Mouse (Mus musculus) MN1 (cell line): Measurements from ENCODE around the gene Get4.

Experiments used
- DNase-seq: peaks from one replicate; pipeline ENCODE4 v3.0.0-alpha.2; 2016; ENCODE audit warnings: low spot score

Gene Get4

DNA sequence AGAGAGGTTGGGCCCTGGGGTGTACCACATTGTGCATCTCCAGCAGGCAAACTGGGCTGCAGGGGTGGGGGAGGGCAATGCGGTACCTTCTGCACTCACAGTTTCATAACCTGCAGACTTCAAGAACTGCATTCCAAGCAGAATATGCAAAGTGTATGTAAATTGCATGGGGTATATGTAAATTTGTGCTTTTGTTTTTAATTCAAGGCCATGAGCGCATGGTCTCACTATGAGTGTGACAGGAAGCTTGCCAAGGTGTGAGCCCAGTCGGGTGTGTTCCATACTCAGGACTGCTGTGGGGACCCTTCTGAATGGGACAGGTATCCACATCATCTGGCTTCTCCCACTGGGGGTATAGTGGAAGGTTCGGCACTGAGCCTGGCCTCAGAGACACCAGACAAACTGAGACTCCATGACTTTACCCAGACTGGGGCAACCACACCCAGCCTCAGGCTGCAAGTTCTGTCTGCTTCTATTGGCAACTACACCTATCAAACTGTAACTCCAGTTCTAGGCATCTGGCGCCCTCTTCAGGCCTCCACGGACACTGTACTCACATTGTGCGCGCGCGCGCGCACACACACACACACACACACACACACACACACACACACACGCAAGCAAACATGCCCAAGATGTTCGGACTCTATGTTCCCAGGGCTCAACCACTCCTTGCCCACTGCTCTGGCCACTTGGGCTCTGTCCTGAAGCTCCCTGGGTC lies 31.5 kb downstream of the Get4 start:
- no peak for DNase-seq

DNA sequence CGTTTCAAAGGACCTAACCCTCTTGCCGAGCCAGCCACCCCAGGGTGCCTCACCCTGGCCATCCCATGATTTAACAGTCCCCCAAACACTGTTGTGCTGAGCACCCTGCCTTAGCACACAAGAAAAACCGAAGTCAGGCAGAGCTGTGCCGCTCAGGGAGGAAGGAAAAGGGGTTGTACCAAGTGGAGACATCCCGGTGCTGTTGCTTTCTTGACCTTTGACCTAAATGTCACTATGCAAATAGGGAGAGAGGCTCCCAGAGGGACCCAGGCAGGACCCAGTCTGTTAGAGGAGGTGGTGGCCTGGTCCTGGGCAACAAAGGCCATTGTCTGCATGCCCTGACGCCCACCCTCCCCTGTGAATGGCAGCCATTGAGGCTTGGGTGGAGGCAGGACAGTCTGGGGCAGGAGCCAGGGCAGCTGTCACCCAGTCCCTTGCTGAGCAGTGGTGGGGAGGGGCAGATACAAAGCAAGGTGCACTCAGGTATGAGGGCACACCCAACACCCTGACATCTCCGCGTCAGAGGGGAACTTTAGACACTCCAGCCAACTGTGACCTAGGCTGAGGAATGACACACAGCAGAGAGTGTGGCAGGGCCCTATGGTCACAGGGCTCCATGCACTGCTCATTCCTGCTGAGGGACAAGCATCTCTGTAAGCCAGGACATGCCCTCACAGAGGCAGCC lies 33.4 kb downstream of the Get4 start:
- DNase-seq = no peak

DNA sequence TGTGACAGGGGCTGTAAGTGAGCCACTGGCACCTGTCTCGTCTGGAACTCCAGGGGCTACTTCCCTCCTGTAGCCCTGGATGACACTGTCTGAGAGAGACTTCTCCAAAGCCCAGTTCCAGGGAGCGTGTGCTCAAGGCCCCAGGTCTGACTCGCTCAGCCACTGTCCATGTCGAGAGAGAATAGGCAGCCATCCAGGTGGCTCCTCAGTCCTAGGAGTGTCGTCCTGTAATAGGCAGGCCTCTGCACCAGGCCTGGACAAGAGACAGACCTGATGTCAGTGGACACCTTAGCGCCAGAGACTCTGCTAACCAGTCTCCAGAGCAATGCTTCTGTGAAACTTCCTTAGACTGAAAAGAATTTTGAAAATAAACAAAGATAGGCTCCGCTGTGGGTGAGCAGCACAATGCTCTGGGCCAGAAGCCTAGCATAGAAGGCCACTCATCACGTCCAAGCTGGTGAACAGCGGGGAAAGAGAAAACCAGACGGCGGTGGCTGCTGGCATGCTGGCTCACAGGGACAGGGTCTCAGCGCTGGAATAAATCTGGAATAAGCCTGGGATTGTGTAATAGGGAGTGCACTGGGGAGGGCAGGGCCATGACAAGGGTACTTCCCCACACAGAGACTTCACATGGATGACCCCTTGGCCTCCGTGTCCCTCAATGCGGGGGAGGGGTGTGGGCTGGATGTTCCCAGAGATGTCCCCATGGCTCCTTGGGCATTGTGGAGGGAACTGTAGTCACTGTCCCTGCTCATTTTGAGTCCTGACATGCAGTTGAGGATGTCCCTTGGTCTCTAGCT lies 34.2 kb downstream of the Get4 start:
- no peak for DNase-seq

DNA sequence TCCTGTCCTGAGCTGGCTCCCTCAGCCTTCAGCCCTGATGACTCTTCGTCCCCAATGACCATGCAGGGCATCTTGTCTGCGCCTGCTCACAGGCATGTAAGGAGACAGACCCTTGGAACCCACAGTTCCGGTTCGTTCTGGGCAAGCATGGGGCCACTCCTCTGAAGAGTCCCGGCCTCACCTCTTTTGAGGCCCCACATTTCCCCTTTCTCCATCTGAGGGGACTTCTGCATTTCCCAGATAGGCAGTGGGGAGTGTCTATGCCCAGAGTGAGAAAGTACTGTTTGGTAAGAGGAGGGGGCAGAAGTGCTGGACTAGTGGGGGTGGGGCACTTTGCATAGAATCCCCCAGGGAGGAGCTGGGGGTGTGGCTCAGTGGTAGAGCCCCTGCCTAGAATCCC lies 35.0 kb downstream of the Get4 start:
- DNase-seq = no peak

DNA sequence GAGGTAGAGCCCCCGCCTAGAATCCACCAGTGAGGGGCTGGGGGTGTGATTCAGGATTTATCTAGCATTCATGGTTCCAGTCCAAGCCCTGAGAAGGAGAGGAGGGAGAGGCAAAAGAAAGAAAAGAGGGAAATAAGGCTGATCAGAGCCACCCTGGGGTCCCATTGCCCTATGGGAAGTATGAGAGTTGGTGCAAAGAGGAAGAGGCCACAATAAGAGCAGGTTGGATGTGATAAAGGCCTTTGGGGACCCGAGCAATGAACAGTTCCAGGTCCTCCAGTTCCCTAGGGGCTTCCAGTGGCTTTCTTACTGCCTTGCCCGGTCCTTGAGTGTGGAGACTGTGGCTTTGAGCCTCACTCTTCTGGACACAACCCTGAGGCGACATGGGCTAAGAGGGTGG lies 35.7 kb downstream of the Get4 start:
- DNase-seq = no peak

DNA sequence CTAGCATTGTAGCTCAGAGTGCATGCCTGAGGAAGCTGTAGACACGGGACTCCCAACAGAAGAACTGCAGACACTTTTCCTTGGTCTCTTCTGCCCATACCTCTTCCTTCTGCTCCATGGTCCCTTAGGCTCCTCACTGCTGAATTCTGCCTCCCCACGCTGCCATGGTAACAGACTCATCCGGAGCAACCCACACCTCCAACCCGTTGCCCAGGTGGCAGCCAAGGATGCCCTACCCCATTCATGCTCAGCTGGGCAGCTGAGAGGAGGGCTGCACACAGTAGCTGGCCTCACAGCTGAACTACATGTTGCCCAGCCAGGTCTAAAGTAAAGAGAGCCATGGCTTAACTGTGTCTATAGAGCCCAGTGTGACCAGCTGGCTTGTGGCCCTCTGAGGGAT lies 36.5 kb downstream of the Get4 start:
- no peak for DNase-seq

DNA sequence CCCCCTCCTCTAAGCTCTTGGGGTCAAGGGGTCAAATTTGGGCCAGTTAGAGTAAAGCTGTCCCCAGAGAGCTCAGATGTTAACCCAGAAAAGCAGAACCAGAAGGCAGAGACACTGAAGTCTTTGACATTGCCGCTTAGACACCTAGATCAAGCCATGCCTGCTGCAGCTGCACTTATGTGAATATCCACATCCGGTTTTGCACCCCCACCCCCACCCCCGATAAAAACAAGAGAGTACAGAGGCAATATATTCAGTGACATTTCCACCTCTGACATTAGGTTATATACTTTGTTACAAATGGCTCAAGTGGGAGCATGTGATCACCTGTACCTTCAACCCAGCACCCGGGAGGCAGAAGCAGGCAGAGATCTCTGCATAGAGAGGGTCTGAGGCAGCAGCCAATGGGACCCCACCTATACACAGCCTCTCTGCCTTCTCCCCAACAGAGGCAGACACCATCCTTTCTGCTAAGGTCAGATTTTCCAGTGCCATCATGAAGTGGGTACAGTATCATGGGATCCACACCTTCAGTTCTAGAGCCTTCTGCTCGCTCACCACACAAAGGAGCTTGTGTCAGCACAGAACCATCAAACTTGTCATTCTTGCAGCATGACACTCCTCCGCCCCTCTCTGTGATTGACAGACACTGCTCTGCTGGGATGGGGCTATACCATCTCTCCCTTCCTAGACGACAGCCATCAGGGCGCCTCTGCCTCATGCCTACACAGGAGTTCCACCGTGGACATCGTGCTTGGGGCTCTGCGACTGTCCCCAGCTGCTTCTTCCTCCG lies 38.5 kb downstream of the Get4 start:
- DNase-seq = no peak

DNA sequence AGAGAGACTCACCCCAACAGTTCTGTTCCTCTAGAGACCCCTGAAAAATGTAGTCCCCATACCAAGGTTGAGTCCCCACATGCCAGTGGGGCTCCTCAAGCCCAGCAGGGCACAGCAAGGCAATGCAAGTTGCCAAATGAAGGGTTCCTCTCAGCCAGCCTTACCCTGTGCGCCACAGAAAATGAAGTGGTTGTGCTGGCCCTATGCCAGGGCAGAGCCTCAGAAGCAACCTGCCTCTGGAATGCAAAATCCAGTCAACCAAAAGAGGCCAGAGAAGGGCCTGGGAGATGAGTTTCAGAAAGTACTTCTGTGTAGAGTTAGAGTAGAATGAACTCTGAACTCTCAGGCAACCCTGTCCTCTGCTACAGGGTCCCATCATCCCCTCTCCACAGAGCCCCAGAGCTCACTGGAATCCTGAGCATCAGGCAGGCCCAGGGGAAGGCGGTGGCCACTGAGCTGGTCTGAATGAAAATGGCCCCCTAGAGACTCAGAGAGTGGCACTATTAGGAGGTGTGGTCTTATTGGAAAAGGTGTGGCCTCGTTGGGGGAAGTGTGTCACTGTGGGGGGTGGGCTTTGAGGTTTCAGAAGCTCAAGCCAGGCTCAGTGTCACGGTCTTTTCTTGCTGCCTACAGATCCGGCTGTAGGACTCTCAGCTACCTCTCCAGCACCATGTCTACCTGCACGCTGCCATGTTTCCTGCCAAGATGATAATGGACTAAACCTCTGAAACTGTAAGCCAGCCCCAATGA lies 39.9 kb downstream of the Get4 start:
- DNase-seq = no peak

DNA sequence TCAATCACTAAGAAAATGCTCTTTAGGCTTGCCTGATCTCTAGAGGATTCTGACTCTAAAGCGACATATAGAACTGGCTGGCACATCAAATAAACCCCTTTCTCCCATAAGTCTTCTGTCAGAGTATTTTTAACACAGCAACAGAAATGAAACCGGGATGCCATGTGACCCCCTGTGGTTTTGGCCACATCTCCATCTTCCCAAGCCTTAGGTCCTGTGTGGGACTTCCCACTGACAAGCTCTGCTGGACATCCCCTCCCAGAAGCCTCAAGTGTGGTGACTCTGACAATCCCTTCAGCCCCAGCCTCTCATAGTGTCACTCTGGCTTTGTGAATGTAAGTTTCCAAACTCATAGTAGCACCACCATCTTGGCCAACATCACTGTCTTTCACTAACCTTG lies 42.0 kb downstream of the Get4 start:
- DNase-seq = no peak

DNA sequence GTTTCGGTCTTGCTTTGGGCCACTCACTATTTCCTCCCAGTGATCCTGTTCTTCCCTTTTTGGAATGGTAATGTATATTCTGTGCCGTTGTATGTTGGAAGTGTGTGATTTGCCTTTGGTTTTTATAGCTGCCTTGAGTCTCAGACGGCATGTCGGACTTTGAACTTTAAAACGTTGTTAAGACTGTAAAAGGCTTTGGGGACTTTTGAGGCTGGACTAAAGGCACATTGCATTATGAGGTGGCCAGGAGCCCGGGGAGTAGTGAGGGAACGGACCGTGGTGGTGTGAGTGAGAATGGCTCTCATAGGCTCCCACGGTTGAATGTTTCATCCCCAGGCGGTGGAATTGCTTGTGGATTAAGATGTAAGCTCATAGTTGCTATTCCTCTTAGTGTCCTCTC lies 45.0 kb downstream of the Get4 start:
- no peak for DNase-seq

DNA sequence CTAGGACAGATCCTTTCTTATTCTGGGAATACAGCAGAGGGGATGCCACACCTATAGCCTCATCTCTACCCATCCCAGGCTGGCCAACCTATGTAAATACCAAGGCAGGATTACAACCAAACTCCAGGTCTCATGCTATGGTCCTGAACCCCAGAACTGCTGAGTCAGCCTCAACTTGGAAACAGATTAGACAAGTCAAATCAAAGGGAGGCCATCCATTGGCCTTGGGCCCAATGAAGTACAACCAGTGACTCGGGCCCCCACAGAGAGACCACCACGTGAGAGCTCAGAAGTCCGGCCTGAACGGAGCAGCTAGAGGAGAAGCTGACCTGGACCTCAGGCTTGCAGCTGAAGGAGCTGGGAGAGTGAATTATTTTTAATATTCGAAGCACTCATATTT lies 45.6 kb downstream of the Get4 start:
- no peak for DNase-seq

DNA sequence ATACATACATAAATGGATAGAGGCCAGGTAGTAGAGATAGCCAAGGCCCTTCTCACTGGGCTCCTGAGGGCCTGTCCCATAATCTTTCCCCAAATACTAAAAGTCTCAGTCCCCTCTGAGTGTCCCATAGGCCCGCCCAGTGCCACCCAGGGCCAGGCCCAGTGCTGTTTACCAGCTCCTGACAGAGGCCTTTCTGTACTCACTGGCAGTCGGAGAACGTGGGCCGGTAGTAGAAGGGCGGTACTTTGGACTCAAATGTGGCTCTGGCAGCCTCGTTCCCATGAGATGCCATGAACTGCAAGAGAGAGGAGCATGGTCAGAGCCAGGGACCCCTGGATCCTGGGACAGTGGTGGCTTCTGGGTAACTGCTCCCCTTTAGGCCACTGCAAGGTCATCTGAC lies 50.0 kb downstream of the Get4 start:
- no peak for DNase-seq

DNA sequence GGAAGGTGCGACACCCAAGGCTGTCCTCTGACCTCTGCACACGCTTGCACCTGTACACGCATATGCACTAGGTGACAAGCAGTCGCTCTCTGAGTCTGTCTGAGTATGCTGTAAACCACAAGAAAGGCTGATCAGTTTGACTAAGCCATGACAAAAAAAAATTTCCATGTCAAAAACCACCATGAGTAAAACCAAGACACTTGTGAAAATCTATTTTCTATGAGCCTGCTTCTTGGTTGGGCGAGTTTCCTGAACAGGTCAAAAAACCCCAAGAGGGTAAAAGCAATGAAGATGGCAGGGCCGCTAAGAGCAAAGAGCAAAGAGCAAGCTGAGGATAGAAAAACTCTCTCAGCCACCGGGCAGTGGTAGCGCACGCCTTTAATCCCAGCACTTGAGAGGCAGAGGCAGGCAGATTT lies 51.5 kb downstream of the Get4 start:
- no peak for DNase-seq

DNA sequence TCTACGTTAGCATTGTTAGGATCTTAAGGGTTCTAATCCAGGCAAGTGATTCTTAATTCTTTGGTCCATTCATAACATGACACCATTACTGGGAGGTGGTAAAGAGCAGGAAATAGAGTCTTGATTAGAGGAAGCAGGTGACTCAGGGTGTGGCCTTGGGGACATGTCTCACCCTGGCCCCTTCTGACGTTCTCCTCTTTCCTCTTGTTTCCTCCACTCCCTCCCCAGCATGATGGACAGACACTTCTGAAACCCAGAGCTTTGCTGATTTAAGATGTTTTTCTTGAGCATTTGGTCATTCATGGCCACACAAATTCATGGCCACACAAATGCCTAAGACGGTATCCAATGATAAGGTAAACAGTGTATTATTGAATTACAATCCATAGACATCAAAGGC lies 57.8 kb downstream of the Get4 start:
- no peak for DNase-seq

DNA sequence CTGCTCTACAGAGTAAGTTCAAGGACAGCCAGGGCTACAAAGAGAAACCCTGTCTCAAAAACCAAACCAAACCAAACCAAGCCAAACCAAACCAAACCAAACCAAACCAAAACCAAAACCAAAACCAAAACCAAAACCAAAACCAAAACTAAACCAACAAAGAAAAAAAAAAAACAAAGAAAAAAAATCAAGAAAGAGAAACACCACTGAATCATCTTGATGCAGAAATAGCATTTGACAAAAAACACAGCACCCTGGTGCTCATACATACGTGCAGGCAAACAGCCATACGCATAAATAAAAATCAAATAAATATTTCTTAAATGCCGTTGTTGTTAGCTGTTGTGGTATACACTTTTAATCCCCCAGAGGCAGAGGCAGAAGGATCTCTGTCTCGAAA lies 58.4 kb downstream of the Get4 start:
- no peak for DNase-seq

DNA sequence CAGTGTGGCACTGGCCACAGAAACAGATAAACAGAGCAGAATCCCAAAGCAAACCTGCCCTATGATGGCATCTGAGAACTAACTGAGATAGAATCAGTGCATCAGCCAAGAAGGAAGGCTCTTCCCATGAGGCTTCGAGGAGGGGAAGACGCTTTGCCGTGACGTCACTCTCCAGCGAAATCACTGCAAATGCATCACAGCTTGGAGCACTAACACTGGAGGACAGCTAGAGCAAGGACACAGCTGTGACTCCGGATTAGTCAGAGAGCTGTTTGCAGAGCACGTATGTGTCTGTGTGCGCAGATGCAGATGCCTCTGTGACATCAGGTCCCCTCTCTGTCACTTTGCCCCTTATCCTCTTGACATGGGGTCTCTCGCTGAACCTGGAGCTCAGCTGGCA lies 59.7 kb downstream of the Get4 start:
- no peak for DNase-seq

DNA sequence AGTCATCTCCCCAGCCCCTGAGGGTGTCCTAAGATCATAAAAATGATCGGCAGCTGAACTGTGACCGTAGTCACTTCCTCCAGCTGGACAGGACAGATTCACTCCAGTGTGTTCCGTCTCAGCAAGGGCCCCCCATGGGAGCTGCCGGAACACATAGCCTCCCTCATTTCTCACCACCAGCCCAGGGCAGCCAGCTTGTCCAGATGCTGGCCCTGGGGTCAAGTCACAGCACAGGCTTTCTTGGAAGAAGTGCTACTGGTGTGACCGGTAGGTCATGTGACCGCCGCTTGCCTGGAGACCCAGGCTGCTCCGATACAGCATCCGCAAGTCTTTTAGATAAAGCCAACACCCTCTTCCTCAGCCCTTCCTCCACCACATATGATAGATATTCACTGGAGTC lies 61.4 kb downstream of the Get4 start:
- no peak for DNase-seq

DNA sequence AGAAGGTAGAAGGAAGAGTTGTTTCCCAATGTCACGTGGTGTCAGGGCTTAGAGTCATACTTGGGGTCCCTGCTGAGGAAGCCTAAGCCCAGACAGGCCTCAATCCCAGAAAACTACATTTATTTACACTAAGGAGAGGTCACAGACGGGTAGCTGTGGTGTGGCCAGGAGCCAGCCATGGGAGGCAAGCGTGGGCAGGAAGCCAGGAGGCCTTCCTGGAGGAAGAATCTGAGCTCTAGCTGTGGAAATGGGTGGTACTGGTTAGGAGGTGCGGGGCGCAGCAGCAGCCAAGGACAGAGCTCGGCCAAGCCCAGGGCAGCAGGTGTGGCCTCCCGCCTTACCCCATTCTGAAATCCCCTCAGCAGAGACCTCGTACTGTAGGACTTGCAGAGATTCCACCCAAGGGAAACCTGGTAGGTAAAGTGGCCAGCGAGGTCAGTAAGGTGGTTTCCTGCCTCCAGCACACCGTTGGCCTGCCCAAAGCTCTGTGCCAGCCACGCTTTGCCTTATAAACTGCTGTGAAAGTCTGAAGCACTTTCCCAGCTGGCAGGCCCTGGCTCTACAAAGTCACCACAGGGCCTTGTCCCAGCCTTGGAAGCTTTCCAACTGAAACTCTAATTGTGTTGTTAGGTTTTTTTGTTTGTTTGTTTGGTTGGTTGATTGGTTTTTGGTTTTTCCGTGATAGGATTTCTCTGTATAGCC lies 63.0 kb downstream of the Get4 start:
- no peak for DNase-seq

DNA sequence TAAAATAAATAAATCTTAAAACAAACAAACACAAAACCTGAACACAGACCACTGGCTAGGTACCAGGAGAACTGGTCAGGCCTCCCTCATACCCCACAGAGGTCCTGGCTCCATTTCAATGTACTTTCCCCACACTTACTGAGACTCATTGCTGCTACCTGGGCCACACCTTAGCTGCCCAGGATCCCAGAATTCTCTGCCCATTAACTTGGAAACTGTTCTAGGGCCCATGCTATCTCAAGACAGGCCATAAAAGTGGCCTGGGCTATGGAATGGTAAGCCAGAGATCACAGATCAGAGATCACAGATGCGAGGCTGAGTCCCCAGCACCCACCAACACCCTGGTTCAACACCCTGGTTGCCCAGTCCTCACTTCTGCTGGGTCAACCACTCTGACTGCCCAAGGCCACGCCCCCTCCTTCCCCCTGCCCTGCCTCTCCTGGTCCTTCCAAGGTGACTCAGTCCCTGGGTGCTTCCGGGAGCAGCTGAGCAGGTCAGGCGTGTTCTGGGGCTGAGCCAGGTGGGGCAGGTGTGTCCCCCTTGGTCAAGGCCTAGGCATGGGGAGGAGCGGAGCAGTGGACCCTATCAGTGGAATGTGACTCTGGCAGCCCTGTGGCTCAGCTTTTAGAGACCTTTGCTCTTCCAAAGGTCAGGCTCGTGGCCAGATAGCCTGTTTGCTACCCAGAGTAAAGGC lies 65.0 kb downstream of the Get4 start:
- no peak for DNase-seq

DNA sequence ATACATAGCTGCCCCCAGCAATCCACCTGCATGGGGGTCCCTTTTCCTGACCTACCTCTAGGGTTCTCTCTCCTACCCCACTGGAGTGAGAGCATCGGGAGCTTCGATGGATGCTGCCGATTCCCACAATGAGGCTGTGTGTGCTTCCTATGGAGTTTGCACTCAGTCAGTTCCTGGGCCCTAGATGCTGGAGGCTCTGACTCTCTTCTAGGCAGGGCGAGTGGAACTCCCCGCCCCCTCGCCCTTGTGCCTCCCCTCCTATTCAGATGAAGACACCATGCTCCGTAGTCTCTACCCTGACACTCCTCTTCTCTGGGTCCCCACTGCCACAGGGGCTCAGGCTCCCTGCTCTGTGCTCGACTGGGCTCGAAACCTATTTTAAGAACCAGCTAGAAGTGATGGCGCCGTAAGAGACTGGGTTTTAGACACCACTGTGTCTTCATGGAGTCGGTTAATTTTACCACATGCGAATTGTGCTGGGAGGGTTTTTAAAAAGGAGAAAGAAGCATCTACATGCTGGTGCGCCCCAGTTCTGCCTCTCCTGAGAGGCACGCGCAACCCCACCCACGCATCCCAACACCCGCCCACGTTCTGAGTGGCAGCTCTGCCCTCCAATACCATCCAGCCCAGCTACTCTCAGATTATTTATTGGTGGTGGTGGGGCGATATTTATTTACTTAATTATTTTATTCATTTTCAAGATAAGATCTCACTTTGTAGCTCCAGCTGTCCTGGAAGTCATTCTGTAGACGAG lies 65.8 kb downstream of the Get4 start:
- no peak for DNase-seq
